Mouse (Mus musculus): ENCODE measurements around the gene Fkbp6. TPM values are rescaled to one million over a fixed set of nuclear protein-coding genes. Genes with fewer than 3 reads are reported as not detected.

Gene Fkbp6
- polyA plus RNA-seq (2015; fragmentation: Nextera tagmentation; extraction: Ambion mirVana): not detected in 2 replicates

GRCm38 (mm10) chr5:135349862-135350261 is at the start of gene Fkbp6:
Fkbp6 (minus strand) TSS chr5:135350044.

GRCm38 (mm10) chr5:135394004-135394823 is 44.4 kb upstream of the Fkbp6 start, which contains the start of gene Pom121:
Pom121 (minus strand) TSS chr5:135394546.

GRCm38 (mm10) chr5:135369787-135370654 is 20.2 kb upstream of the Fkbp6 start, which contains the start of gene Nsun5:
Nsun5 (plus strand) TSS chr5:135369953.

GRCm38 (mm10) chr5:135352995-135353394 is 3.2 kb upstream of the Fkbp6 start, which contains the start of gene Trim50:
Trim50 (plus strand) TSS chr5:135353295.

GRCm38 (mm10) chr5:135251079-135251454 is 98.8 kb downstream of the Fkbp6 start, which contains the start of gene Fzd9:
Fzd9 (minus strand) TSS chr5:135251230.

Small RNA genes lying within 50 kb of the gene (microRNA-seq; reads per million reads assigned to microRNA genes)
- gene Mir7033: not detected

Other genes with a start within 250 kb of the Fkbp6 start
- 12.4 and 13.0 TPM in 2 replicates for gene Tbl2, start 200.4 kb downstream of the Fkbp6 start, polyA plus RNA-seq (2015; fragmentation: Nextera tagmentation; extraction: Ambion mirVana)
- gene Bcl7b, start 181.8 kb downstream of the Fkbp6 start, polyA plus RNA-seq (2015; fragmentation: Nextera tagmentation; extraction: Ambion mirVana): 64.3 and 64.5 TPM in 2 replicates
- 12.0 and 13.2 TPM in 2 replicates for gene Baz1b, start 162.8 kb downstream of the Fkbp6 start, polyA plus RNA-seq (2015; fragmentation: Nextera tagmentation; extraction: Ambion mirVana)
- gene Fzd9, start 98.8 kb downstream of the Fkbp6 start, polyA plus RNA-seq (2015; fragmentation: Nextera tagmentation; extraction: Ambion mirVana): 0.29 and 0.36 TPM in 2 replicates
- not detected in 2 replicates for gene Trim50, start 3.3 kb upstream of the Fkbp6 start, polyA plus RNA-seq (2015; fragmentation: Nextera tagmentation; extraction: Ambion mirVana)
- gene Nsun5, start 19.9 kb upstream of the Fkbp6 start, polyA plus RNA-seq (2015; fragmentation: Nextera tagmentation; extraction: Ambion mirVana): 13.9 and 14.6 TPM in 2 replicates
- gene Pom121, start 44.5 kb upstream of the Fkbp6 start, polyA plus RNA-seq (2015; fragmentation: Nextera tagmentation; extraction: Ambion mirVana): 4.4 and 4.7 TPM in 2 replicates
- 19.1 and 20.3 TPM in 2 replicates for gene Hip1, start 195.1 kb upstream of the Fkbp6 start, polyA plus RNA-seq (2015; fragmentation: Nextera tagmentation; extraction: Ambion mirVana)
- not detected in 2 replicates for gene Ccl26, start 213.5 kb upstream of the Fkbp6 start, polyA plus RNA-seq (2015; fragmentation: Nextera tagmentation; extraction: Ambion mirVana)
- gene Ccl24, start 223.0 kb upstream of the Fkbp6 start, polyA plus RNA-seq (2015; fragmentation: Nextera tagmentation; extraction: Ambion mirVana): 6.7 and 16.6 TPM in 2 replicates